Mouse (Mus musculus) intestine, embryonic 15.5 days (tissue): ENCODE data around the gene Ccdc92. TPM values are rescaled to one million over a fixed set of nuclear protein-coding genes. Genes with fewer than 3 reads are reported as not detected.
A peak's percentile ranks its signal among the peaks of the same experiment; 100 is the strongest.

Experiments
- ATAC-seq: fragments of 200-750 bp; cut with Nextera tagmentation; 2 replicates; pipeline ENCODE4 v1.8.0; 2017; ENCODE audit warnings: moderate TSS enrichment, moderate library complexity
- H3K27ac ChIP-seq: fragments of 300-500 bp; sonication (generic); 2 replicates; pipeline ENCODE4 v1.5.1; 2015; ENCODE audit warnings: mild to moderate bottlenecking, inconsistent platforms
- H3K27me3 ChIP-seq: fragments of 300-500 bp; sonication (generic); replicated peaks from 2 replicates; pipeline ENCODE4 v1.6.1; 2015; ENCODE audit warnings: inconsistent platforms
- H3K36me3 ChIP-seq: fragments of 300-500 bp; sonication (generic); 2 replicates; pipeline ENCODE4 v1.6.1; 2015; ENCODE audit warnings: inconsistent platforms
- H3K4me1 ChIP-seq: fragments of 300-500 bp; sonication (generic); replicated peaks from 2 replicates; pipeline ENCODE4 v1.6.1; 2015; ENCODE audit warnings: inconsistent platforms
- H3K4me2 ChIP-seq: fragments of 300-500 bp; sonication (generic); replicated peaks from 2 replicates; pipeline ENCODE4 v1.6.1; 2015; ENCODE audit warnings: mild to moderate bottlenecking, inconsistent platforms
- H3K4me3 ChIP-seq: fragments of 300-500 bp; sonication (generic); replicated peaks from 2 replicates; pipeline ENCODE4 v1.5.1; 2015; ENCODE audit warnings: inconsistent platforms
- H3K9ac ChIP-seq: fragments of 300-500 bp; sonication (generic); 2 replicates; pipeline ENCODE4 v1.6.1; 2015; ENCODE audit warnings: inconsistent platforms
- H3K9me3 ChIP-seq: fragments of 300-500 bp; sonication (generic); 2 replicates; pipeline ENCODE4 v1.6.1; 2016; ENCODE audit warnings: inconsistent platforms
- WGBS: fragments of 180-500 bp; shearing (Covaris S2); methylation state at CpG from one replicate; pipeline ENCODE4 v1.1.7; 2015; 5-methylcytosine and 5-hydroxymethylcytosine counted together
- polyA plus RNA-seq: library from polyadenylated mRNA; unstranded; fragments of >200 nt; fragmentation: Nextera tagmentation; extraction: Ambion mirVana; gene quantifications from 2 replicates; pipeline ENCODE4 v1.2.1, GENCODE M21; 2015

The Ccdc92 gene
- polyA plus RNA-seq, 1 experiment from 2014 or later: 6.4 TPM

DNA sequence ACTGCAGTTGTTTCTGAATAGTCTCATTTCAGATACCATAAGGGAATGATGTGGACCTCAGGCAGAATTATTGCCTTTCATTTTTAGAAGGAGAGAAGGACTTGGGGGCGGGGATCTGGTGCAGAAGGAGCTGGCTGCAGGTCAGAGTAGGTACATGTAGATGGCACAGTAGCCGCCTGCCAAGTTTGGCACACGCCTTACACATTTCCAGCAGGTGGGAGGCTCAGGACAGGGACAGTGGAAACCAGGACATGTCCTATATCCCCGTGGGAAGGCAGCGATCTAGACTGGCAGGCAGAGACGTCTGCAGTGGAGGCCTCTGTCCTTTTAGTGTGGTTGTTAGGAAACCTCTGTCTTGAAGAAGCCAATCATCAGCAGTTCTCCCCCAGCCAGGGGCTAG, 17.6 kb upstream of the Ccdc92 start:
- Histone ChIP-seq H3K9me3 (no peaks in the 10 kb centered on the region), H3K4me2 (no peak overlapping the region), H3K4me1 (0 out of 2 replicates have a peak, but pooled peaks cover 3% of the 10 kb centered on the region), H3K27ac (no peak overlapping the region), H3K27me3 (no peaks in the 10 kb centered on the region), H3K4me3 (no peak overlapping the region), H3K36me3 (peaks cover 17% of the 10 kb centered on the region), H3K9ac (no peak overlapping the region)
- ATAC-seq: no peak
- 86% methylated on average over 6 of the region's 6 CpGs for WGBS

DNA sequence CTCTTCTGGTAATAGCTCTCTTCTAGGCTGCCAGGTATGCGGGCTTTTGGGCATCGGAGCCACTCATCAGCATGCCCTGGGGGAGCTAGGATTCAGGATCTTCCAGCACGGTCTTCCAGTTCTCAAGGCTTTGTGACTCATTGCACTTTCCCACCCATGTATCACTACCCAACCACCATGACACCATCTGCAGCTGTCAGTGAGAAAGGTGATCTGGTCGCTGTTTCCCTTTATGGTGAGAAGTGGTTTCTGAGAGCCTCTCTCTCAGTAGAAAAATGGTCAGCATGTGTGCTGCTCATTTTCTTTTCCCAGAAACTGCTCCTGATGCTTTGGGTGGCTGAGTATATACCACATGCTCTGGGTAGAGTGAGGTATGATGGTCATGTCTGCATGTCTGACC, 17.0 kb upstream of the Ccdc92 start:
- Histone ChIP-seq H3K4me3 (no peak overlapping the region), H3K9ac (no peak overlapping the region), H3K36me3 (peaks cover 11% of the 10 kb centered on the region), H3K4me1 (0 out of 2 replicates have a peak, but pooled peaks cover 3% of the 10 kb centered on the region), H3K9me3 (no peaks in the 10 kb centered on the region), H3K27ac (no peak overlapping the region), H3K4me2 (no peak overlapping the region), H3K27me3 (no peaks in the 10 kb centered on the region)
- ATAC-seq: no peak
- WGBS: 83% methylated on average over 4 of the region's 4 CpGs

DNA sequence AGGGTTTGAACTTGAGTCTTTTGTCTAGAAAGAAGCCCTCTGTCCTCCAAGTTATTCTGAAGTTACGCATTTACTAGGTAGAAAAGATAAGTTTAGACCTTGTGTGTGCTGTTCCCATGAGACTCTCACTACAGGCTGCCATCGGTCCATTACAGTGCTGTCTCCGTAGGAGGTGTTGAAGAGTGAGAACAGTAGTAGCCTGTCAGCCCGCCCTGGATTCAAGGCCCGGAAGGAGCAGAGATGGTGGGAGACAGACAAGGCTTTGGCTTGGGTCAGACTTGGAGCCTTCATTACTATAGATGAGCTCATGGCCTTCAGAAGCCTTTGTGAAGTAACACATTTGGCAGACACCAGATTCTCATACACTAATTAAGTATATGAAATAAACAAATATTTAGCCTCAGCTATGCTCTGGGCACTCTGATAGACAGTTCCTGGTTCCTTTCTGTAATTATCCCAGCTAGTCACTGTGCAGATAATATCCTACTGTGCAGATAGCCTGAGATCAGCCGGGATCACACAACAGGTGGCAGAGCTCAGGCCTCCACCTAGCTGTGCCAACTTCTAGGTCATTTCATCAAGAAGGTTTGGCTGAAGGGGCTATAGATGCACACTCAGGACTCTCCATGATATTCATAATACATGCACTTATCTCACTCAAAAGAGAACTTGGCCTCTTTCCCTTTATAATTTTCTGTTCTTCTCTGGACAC, 11.8 kb upstream of the Ccdc92 start:
- Histone ChIP-seq H3K9ac (no peak overlapping the region), H3K4me2 (no peak overlapping the region), H3K36me3 (peaks cover 7% of the 10 kb centered on the region), H3K4me3 (no peak overlapping the region), H3K9me3 (no peaks in the 10 kb centered on the region), H3K27me3 (no peaks in the 10 kb centered on the region), H3K4me1 (peaks cover 26% of the 10 kb centered on the region), H3K27ac (no peak overlapping the region)
- no peak for ATAC-seq
- WGBS: 86% methylated on average over 6 of the region's 6 CpGs

DNA sequence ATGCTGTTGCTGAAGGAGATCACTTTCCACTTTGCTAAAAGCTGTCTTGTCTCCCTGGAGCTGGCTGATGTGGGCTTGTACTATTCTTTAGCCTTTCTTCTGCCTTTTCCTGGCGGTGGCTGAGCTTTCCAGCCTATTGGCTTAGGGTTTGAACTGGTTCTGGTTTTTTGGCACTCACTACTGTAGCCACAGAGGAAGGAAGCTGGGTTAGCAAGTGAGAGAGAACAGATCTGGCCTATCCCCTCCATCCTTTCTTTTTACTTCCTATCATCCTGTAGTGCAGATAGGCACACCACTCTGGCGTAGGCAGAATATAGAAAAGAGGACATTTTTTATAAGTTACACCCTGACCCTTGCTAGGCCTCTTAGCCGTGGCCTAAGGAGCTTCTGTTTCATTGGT, 10.9 kb upstream of the Ccdc92 start:
- no peaks in the 10 kb centered on the region for H3K27me3 ChIP-seq
- H3K4me3 ChIP-seq: no peak overlapping the region
- H3K36me3 ChIP-seq: peaks cover 7% of the 10 kb centered on the region
- H3K9ac ChIP-seq: no peak overlapping the region
- H3K4me2 ChIP-seq: no peak overlapping the region
- peaks cover 26% of the 10 kb centered on the region for H3K4me1 ChIP-seq
- 79% methylated on average over 3 of the region's 3 CpGs for WGBS
- ATAC-seq: no peak
- no peaks in the 10 kb centered on the region for H3K9me3 ChIP-seq
- no peak overlapping the region for H3K27ac ChIP-seq

DNA sequence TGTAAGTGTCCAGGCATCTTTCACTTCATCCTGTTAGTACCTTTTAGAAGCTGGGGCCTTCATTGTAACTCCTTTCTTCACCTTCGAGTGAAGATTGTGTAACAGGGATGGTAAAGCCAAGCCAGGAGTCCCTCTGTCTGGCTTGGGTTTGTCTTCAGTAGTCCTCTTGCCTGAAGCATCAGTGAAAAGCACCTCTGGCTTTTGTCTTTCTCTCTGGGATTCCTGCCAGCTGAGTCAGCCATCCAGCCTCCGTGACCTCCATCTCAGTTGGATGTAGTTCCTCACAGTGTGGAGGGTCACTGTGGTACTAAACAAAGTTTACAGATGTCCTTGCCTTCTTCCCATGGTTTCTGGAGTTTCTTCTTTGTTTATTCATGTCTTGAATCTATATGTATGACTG, 9.8 kb upstream of the Ccdc92 start:
- no peak overlapping the region for H3K4me3 ChIP-seq
- H3K4me1 ChIP-seq: peaks cover 23% of the 10 kb centered on the region
- no peak overlapping the region for H3K9ac ChIP-seq
- ATAC-seq: no peak
- peaks cover 7% of the 10 kb centered on the region for H3K36me3 ChIP-seq
- no peaks in the 10 kb centered on the region for H3K27me3 ChIP-seq
- 40% methylated on average over 2 of the region's 2 CpGs for WGBS
- H3K27ac ChIP-seq: no peak overlapping the region
- H3K4me2 ChIP-seq: no peak overlapping the region
- no peaks in the 10 kb centered on the region for H3K9me3 ChIP-seq

DNA sequence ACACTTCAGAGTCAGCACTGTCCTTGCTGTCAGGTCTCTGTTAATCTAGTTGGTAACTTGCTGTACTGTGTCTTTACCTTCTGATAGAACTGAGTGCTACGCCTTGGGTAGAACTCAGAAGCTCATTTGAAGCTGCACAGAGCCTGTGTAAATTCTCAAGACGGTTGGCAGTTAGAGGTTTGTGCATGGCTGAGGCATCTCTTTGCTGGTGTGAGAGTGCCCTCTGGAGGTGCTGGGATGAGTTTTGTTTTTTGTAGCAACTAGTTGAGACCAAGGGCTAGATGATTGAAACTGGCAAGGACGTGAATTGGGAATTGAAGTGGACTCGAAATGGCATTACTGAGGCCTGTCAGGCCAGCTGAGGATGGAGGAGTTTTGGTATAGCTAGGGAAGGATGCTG, 6.8 kb upstream of the Ccdc92 start:
- H3K36me3 ChIP-seq: no peaks in the 10 kb centered on the region
- H3K9ac ChIP-seq: no peak overlapping the region
- no peak overlapping the region for H3K4me3 ChIP-seq
- no peaks in the 10 kb centered on the region for H3K27me3 ChIP-seq
- 35% methylated on average over 4 of the region's 4 CpGs for WGBS
- ATAC-seq: no peak
- H3K9me3 ChIP-seq: no peaks in the 10 kb centered on the region
- H3K27ac ChIP-seq: no peak overlapping the region
- H3K4me1 ChIP-seq: peaks cover 28% of the 10 kb centered on the region
- H3K4me2 ChIP-seq: no peak overlapping the region

DNA sequence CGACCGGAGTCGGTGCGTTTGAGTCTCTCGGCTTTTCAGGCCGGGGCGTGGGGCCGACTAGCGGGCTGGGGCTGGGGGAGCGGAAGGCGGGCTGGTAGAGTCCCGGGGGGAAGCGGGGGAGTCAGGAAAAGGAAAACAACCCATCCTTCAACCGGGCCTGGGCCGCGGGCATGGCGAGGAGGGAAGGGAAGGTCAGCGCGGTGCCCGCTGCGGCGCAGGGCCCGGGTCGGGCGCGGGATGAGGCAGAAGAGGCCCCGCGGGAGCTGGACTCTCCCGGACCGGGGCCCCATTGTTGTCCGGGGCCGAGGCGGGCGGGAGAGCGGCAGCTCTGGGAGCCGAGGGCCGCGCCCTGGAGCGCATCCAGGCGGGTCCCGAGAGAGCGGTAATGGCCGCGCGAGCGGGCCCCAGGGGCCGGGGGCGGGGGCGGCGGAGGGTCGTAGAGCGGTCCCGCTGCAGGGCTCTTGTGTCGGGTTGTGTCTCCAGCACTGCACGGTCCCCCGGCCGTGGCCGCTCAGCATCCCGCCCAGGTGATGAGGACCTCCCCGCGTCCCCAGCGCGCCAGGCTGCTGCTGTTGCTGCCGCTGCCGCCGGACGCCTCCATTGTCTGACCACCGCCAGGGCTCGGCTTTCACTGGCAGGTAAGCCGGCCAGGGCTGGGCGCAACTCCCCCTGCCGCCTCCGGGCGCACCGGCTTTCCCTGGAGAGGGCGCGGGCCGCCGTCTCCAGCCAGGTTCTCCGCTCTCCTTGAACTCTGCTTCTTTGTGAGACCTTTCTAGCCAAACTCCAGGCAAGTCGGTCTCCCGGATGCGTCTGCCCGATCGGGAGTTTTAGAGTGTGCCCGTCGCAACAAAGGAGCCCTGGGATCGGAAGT, 882 bp upstream of the Ccdc92 start:
- Histone ChIP-seq H3K27ac (peak overlapping the region; percentile 91), H3K36me3 (no peaks in the 10 kb centered on the region), H3K27me3 (peaks cover 16% of the 10 kb centered on the region), H3K4me1 (peaks cover 12% of the 10 kb centered on the region; the same call in 1 of the 2 replicates), H3K4me3 (peak overlapping the region; percentile 98), H3K9me3 (no peaks in the 10 kb centered on the region), H3K9ac (peak overlapping the region; percentile 93), H3K4me2 (peak overlapping the region; percentile 98)
- peak; percentile 68 for ATAC-seq
- under 1% methylated on average over 80 of the region's 88 CpGs for WGBS

DNA sequence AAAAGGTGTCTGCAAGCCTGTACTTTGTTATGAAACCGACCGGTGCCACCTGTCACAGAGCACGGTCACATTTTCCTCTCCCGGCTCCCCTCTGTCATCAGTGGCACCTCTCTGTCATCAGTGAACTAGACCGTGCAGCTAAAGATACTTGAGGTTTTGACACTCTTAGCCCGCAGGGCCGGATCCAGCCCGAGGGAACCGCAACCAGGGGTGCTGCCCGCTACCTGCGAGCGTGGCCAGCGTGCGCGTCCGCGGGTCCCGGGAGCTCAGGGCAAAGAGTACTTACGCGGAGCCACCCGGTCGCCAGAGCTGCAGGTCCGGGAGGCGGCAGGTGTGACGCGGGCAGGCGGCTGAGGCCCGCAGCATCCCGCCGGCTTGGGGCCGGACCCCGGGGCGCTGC, 761 bp downstream of the Ccdc92 start:
- peaks cover 12% of the 10 kb centered on the region; the same call in 1 of the 2 replicates for H3K4me1 ChIP-seq
- H3K4me3 ChIP-seq: peak overlapping the region; percentile 98
- under 1% methylated on average over 33 of the region's 33 CpGs for WGBS
- no peaks in the 10 kb centered on the region for H3K36me3 ChIP-seq
- H3K9me3 ChIP-seq: no peaks in the 10 kb centered on the region
- ATAC-seq: no peak
- H3K4me2 ChIP-seq: peak overlapping the region; percentile 98
- 0 out of 2 replicates have a peak overlapping the region, but pooled peaks have one; percentile 56 for H3K27ac ChIP-seq
- H3K27me3 ChIP-seq: peaks cover 16% of the 10 kb centered on the region
- peak overlapping the region; percentile 44 for H3K9ac ChIP-seq

DNA sequence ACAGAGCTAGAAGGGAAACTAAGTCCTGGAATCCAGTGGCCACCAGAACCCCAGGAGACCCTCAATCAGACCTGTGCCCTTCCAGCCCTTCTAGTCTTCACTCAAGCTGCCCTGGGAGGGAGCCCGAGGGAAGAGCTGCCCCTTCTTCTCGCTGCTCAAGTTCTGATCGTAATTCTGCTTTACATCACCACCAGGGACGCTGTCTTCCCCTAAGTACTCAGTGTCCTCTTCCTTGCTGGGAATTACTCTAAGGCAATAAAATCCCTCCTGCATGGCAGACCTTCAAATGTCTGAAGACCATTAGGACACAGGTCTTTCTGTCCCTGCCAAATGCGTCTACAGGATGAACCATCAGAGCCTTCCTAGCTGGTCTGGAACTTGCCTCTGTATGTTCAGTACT, 2.2 kb downstream of the Ccdc92 start:
- H3K27me3 ChIP-seq: peaks cover 16% of the 10 kb centered on the region
- peaks cover 12% of the 10 kb centered on the region; the same call in 1 of the 2 replicates for H3K4me1 ChIP-seq
- H3K4me2 ChIP-seq: no peak overlapping the region
- no peaks in the 10 kb centered on the region for H3K9me3 ChIP-seq
- 9% methylated on average over 5 of the region's 5 CpGs for WGBS
- H3K27ac ChIP-seq: no peak overlapping the region
- no peak for ATAC-seq
- H3K4me3 ChIP-seq: no peak overlapping the region
- H3K9ac ChIP-seq: no peak overlapping the region
- H3K36me3 ChIP-seq: no peaks in the 10 kb centered on the region

DNA sequence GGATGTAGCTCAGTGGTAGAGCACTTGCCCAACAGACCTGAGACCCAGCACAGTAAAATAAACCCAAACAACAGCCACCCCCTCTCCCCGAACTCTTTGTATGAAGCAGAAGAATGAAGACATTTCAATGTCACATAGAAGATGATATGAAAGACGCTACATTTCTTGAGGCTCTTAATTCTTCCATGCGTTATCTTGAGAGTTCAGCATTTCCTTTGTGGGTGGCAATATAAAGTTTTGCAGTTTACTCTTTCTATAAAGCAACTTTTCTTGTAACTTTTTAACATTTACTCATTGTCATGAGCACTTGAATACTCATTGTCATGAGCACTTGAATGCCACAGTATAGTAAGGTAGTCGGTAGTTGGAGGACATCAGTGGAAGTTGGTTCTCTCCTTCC, 8.0 kb downstream of the Ccdc92 start:
- H3K36me3 ChIP-seq: no peaks in the 10 kb centered on the region
- no peaks in the 10 kb centered on the region for H3K4me1 ChIP-seq
- no peak overlapping the region for H3K27ac ChIP-seq
- 96% methylated on average over 4 of the region's 4 CpGs for WGBS
- 0 out of 2 replicates have a peak, but pooled peaks cover 4% of the 10 kb centered on the region for H3K27me3 ChIP-seq
- ATAC-seq: no peak
- H3K4me2 ChIP-seq: no peak overlapping the region
- no peaks in the 10 kb centered on the region for H3K9me3 ChIP-seq
- no peak overlapping the region for H3K4me3 ChIP-seq
- H3K9ac ChIP-seq: no peak overlapping the region

DNA sequence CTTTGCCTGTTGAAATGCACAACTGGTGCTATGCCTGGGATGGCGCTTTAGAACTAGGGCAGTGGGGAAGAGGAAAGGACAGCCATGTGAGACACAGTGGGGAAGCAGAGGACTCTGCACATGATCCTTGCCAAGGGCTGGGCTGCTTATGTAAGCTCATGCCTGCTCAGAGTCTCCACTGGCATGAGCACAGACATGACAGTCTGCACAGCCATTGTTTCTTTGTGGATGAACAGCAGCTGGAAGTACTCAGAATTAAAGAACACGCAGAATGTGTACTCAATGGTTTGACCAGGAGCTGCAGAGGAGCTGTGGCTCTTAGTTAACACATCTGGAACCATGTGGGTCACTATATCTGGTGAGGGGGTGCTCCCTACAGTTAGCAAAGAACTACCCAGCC, 9.1 kb downstream of the Ccdc92 start:
- Histone ChIP-seq H3K36me3 (no peaks in the 10 kb centered on the region), H3K27ac (no peak overlapping the region), H3K9ac (no peak overlapping the region), H3K4me3 (no peak overlapping the region), H3K27me3 (no peaks in the 10 kb centered on the region), H3K9me3 (no peaks in the 10 kb centered on the region), H3K4me1 (no peaks in the 10 kb centered on the region), H3K4me2 (no peak overlapping the region)
- ATAC-seq: no peak
- WGBS: 61% methylated on average over 2 of the region's 2 CpGs

DNA sequence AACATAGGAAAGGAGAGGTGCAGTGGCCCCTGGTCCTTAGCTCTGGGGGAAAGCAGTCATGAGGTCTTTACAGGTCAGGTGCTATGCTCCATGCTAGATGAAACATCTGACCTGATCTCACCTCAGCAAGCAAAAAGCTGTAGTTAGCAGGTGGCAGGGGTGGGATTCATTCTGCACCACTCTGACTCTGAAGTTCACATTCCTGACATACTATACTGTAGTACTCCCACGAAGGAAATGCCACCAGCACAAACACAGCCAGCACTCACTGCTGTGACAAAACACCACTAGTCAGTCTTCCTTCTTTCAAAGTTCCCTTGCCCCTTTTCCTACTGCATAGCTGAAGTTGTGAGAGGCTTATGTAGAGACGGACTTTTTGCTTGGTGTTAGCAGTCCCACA, 9.9 kb downstream of the Ccdc92 start:
- Histone ChIP-seq H3K9me3 (no peaks in the 10 kb centered on the region), H3K36me3 (no peaks in the 10 kb centered on the region), H3K9ac (no peak overlapping the region), H3K4me2 (no peak overlapping the region), H3K27ac (no peak overlapping the region), H3K4me3 (no peak overlapping the region), H3K27me3 (no peaks in the 10 kb centered on the region), H3K4me1 (no peaks in the 10 kb centered on the region)
- 29% methylated on average over 2 of the region's 2 CpGs for WGBS
- no peak for ATAC-seq
